Mouse (Mus musculus): ENCODE measurements at regions not wholly inside any gene's neighbourhood (a gene's known extent, or its start where the extent isn't known, plus 50 kb on each side); places are given as distances from the start of the nearest gene placed in this dataset.

DNA sequence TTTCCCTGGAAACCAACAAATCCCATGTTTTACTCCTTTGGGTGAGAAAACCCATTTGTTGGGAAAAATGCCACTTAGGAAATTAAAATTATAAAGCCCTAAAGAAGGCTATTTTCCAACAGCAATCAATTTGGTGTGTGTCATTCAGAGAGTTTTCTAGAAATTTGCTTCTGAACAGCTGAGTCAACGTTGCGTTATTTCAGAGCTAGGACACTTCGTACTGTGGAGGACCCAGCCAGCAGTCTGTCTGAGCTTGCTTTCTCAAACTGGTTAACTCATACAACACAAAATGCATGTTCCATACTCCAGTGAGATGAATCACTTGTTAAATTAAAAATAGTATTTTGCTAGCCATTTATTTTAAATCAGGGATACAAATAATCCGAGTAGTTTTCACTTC, 131.5 kb downstream of the Kcnj2 start:
- no peak for TF ChIP-seq CTCF (IDR thresholded peaks at IDR 0.05; ENCODE audit: low read depth)
- no peak for TF ChIP-seq EP300 (IDR thresholded peaks at IDR 0.05; ENCODE audit: low read depth)

Data from liver, embryonic 14.5 days (tissue).